Mouse (Mus musculus) limb, embryonic 11.5 days (tissue): ENCODE measurements around the gene 4930469K13Rik. TPM values are rescaled to one million over a fixed set of nuclear protein-coding genes. Genes with fewer than 3 reads are reported as not detected.

Experiments
- ATAC-seq: fragments of 200-750 bp; cut with Nextera tagmentation; 2 replicates; pipeline ENCODE4 v1.8.0; 2017; ENCODE audit warnings: low read depth; ENCODE audit not compliant: insufficient number of reproducible peaks, low FRiP score, low TSS enrichment
- DNase-seq: peaks from one replicate; pipeline ENCODE4 v3.0.0-alpha.2; 2015; ENCODE audit warnings: low spot score
- H3K27ac ChIP-seq: fragments of 300-500 bp; sonication (generic); replicated peaks from 2 replicates; pipeline ENCODE4 v1.5.1; 2014; ENCODE audit warnings: low read depth, mild to moderate bottlenecking, low read length
- H3K27me3 ChIP-seq: fragments of 300-500 bp; sonication (generic); 2 replicates; pipeline ENCODE4 v1.6.1; 2014; ENCODE audit warnings: mild to moderate bottlenecking, low read length, mixed read lengths; ENCODE audit not compliant: control insufficient read depth, insufficient read depth
- H3K36me3 ChIP-seq: fragments of 300-500 bp; sonication (generic); 2 replicates; pipeline ENCODE4 v1.6.1; 2014; ENCODE audit warnings: mild to moderate bottlenecking, low read length, moderate library complexity, mixed read lengths; ENCODE audit not compliant: control insufficient read depth, insufficient read depth
- H3K4me1 ChIP-seq: fragments of 300-500 bp; sonication (generic); 2 replicates; pipeline ENCODE4 v1.6.1; 2014; ENCODE audit warnings: low read length, mixed read lengths; ENCODE audit not compliant: control insufficient read depth, insufficient read depth
- H3K4me2 ChIP-seq: fragments of 300-500 bp; sonication (generic); 2 replicates; pipeline ENCODE4 v1.6.1; 2014; ENCODE audit warnings: low read depth, mild to moderate bottlenecking, moderate library complexity; ENCODE audit not compliant: severe bottlenecking
- H3K4me3 ChIP-seq: fragments of 300-500 bp; sonication (generic); 2 replicates; pipeline ENCODE4 v1.5.1; 2014; ENCODE audit warnings: low read depth, low read length
- H3K9ac ChIP-seq: fragments of 300-500 bp; sonication (generic); 2 replicates; pipeline ENCODE4 v1.6.1; 2014; ENCODE audit warnings: mild to moderate bottlenecking, low read length
- H3K9me3 ChIP-seq: fragments of 300-500 bp; sonication (generic); 2 replicates; pipeline ENCODE4 v1.6.1; 2016; ENCODE audit warnings: low read length; ENCODE audit not compliant: control insufficient read depth
- WGBS: fragments of 180-500 bp; shearing (Covaris S2); extraction: QIAGEN DNeasy Blood & Tissue Kit; methylation state at CpG from one replicate; pipeline ENCODE4 v1.1.7; 2014; 5-methylcytosine and 5-hydroxymethylcytosine counted together
- polyA plus RNA-seq: library from polyadenylated mRNA; unstranded; fragments of >200 nt; fragmentation: Nextera tagmentation; extraction: Ambion mirVana; gene quantifications from 2 replicates; pipeline ENCODE4 v1.2.1, GENCODE M21; 2014

Gene 4930469K13Rik
- polyA plus RNA-seq, 1 experiment from 2014 or later = 0.93 TPM

- Histone ChIP-seq H3K36me3 (no peaks in the 10 kb centered on the region), H3K27ac (no peak overlapping the region), H3K9ac (no peak overlapping the region), H3K4me2 (no peak overlapping the region), H3K4me3 (no peak overlapping the region), H3K9me3 (no peaks in the 10 kb centered on the region), H3K27me3 (no peaks in the 10 kb centered on the region), H3K4me1 (no peaks in the 10 kb centered on the region)
- WGBS = 86% methylated on average over 7 of the region's 7 CpGs
- no peak for ATAC-seq
- no peak for DNase-seq
Observed at GRCm38 (mm10) chr11:34054031-34054727, 44.2 kb downstream of the 4930469K13Rik start.

GRCm38 (mm10) chr11:34053031-34053818 lies 45.1 kb downstream of the 4930469K13Rik start:
- no peak overlapping the region for H3K4me3 ChIP-seq
- H3K4me1 ChIP-seq = no peaks in the 10 kb centered on the region
- no peak for DNase-seq
- H3K27ac ChIP-seq = no peak overlapping the region
- no peak overlapping the region for H3K9ac ChIP-seq
- ATAC-seq = no peak
- H3K4me2 ChIP-seq = no peak overlapping the region
- no peaks in the 10 kb centered on the region for H3K27me3 ChIP-seq
- no peaks in the 10 kb centered on the region for H3K36me3 ChIP-seq
- WGBS = 84% methylated on average over 6 of the region's 6 CpGs
- no peaks in the 10 kb centered on the region for H3K9me3 ChIP-seq

- 76% methylated on average over 2 of the region's 2 CpGs for WGBS
- Histone ChIP-seq H3K27me3 (no peaks in the 10 kb centered on the region), H3K27ac (no peak overlapping the region), H3K9me3 (no peaks in the 10 kb centered on the region), H3K36me3 (no peaks in the 10 kb centered on the region), H3K4me1 (no peaks in the 10 kb centered on the region), H3K4me3 (no peak overlapping the region), H3K9ac (no peak overlapping the region), H3K4me2 (no peak overlapping the region)
- ATAC-seq (no peak), DNase-seq (no peak)
Observed at GRCm38 (mm10) chr11:34050643-34051042, 47.7 kb downstream of the 4930469K13Rik start.

GRCm38 (mm10) chr11:34050063-34050462 lies 48.3 kb downstream of the 4930469K13Rik start:
- H3K4me1 ChIP-seq = no peaks in the 10 kb centered on the region
- 86% methylated on average over 1 of the region's 1 CpGs for WGBS

GRCm38 (mm10) chr11:34049125-34049379 lies 49.3 kb downstream of the 4930469K13Rik start:
- Histone ChIP-seq H3K4me1 (no peaks in the 10 kb centered on the region), H3K9me3 (no peaks in the 10 kb centered on the region), H3K27me3 (no peaks in the 10 kb centered on the region)

More at GRCm38 (mm10) chr11:34050063-34050462, 48.3 kb downstream of the 4930469K13Rik start:
- Histone ChIP-seq H3K4me3 (no peak overlapping the region), H3K27ac (no peak overlapping the region), H3K4me2 (no peak overlapping the region), H3K9ac (no peak overlapping the region), H3K27me3 (no peaks in the 10 kb centered on the region), H3K9me3 (no peaks in the 10 kb centered on the region), H3K36me3 (no peaks in the 10 kb centered on the region)
- ATAC-seq = no peak
- no peak for DNase-seq

GRCm38 (mm10) chr11:34048375-34049124 lies 49.8 kb downstream of the 4930469K13Rik start:
- no peak overlapping the region for H3K4me3 ChIP-seq
- no peak for ATAC-seq
- no peak overlapping the region for H3K9ac ChIP-seq
- 93% methylated on average over 8 of the region's 8 CpGs for WGBS
- DNase-seq = no peak
- H3K27me3 ChIP-seq = no peaks in the 10 kb centered on the region
- H3K36me3 ChIP-seq = no peaks in the 10 kb centered on the region
- H3K4me2 ChIP-seq = no peak overlapping the region
- no peaks in the 10 kb centered on the region for H3K4me1 ChIP-seq
- H3K9me3 ChIP-seq = no peaks in the 10 kb centered on the region
- H3K27ac ChIP-seq = no peak overlapping the region

More at GRCm38 (mm10) chr11:34049125-34049379, 49.3 kb downstream of the 4930469K13Rik start:
- DNase-seq = no peak
- Histone ChIP-seq H3K9ac (no peak overlapping the region), H3K4me2 (no peak overlapping the region), H3K36me3 (no peaks in the 10 kb centered on the region), H3K4me3 (no peak overlapping the region), H3K27ac (no peak overlapping the region)
- no peak for ATAC-seq
- 85% methylated on average over 1 of the region's 1 CpGs for WGBS

GRCm38 (mm10) chr11:34047542-34047937 lies 50.8 kb downstream of the 4930469K13Rik start:
- Histone ChIP-seq H3K9me3 (no peaks in the 10 kb centered on the region), H3K27me3 (no peaks in the 10 kb centered on the region), H3K4me2 (no peak overlapping the region), H3K4me1 (no peaks in the 10 kb centered on the region), H3K4me3 (no peak overlapping the region), H3K9ac (no peak overlapping the region), H3K36me3 (no peaks in the 10 kb centered on the region), H3K27ac (no peak overlapping the region)
- no peak for DNase-seq
- no peak for ATAC-seq
- WGBS = 93% methylated on average over 5 of the region's 5 CpGs

- Histone ChIP-seq H3K4me1 (no peaks in the 10 kb centered on the region), H3K4me3 (no peak within 1 kb of the TSS), H3K9me3 (no peaks in the 10 kb centered on the region), H3K9ac (no peak within 1 kb of the TSS), H3K36me3 (no peaks in the 10 kb centered on the region), H3K27me3 (no peaks in the 10 kb centered on the region), H3K27ac (no peak within 1 kb of the TSS), H3K4me2 (no peak within 1 kb of the TSS)
- DNase-seq (no peak), ATAC-seq (no peak)
- 85% methylated on average over 6 of the region's 6 CpGs for WGBS
Observed at GRCm38 (mm10) chr11:34046767-34047541, 51.4 kb downstream of the 4930469K13Rik start, which contains the start of gene Lcp2. TSS of gene Lcp2 (plus strand) at chr11:34046920.
